Mouse (Mus musculus) CH12F3 (cell line): ENCODE results near the gene Gnb2.

Source experiments
- in situ Hi-C: fragments of 300-500 bp; cut with MboI; formaldehyde crosslinking; loops from 2 replicates; pipeline ENCODE4 v1.14.3; 2020; ENCODE audit warnings: low sequenced_read_pairs

Gene Gnb2

GRCm38 (mm10) chr5:137533117-137533827 lies at the start of gene Gnb2, which contains the start of gene Epo:
Gene Gnb2, minus strand, starts transcription at chr5:137533510.
Gene Epo, minus strand, starts transcription at chr5:137533242.
- in situ Hi-C loops = loop anchor here (25.0 kb wide), 1 partner anchor 229 kb away; no protein-coding TSS in a partner anchor

- in situ Hi-C loops = no loop called here
These were observed 49.4 kb upstream of the Gnb2 start for GRCm38 (mm10) chr5:137582702-137583101.

- in situ Hi-C loops = no loop called here
These were observed 46.9 kb upstream of the Gnb2 start for GRCm38 (mm10) chr5:137580246-137580645.

GRCm38 (mm10) chr5:137574470-137574901 lies 41.2 kb upstream of the Gnb2 start:
- in situ Hi-C loops = no loop called here

- in situ Hi-C loops = no loop called here
These were observed 37.6 kb upstream of the Gnb2 start for GRCm38 (mm10) chr5:137570691-137571586.

- in situ Hi-C loops = no loop called here
These were observed 36.9 kb upstream of the Gnb2 start for GRCm38 (mm10) chr5:137570181-137570580.

GRCm38 (mm10) chr5:137569665-137570064 lies 36.4 kb upstream of the Gnb2 start, which contains the start of gene Tfr2:
Gene Tfr2, plus strand, starts transcription at chr5:137569840.
- in situ Hi-C loops = no loop called here

- in situ Hi-C loops = no loop called here
These were observed 35.7 kb upstream of the Gnb2 start for GRCm38 (mm10) chr5:137569031-137569430.

GRCm38 (mm10) chr5:137568223-137568798 lies 35.0 kb upstream of the Gnb2 start:
- in situ Hi-C loops = no loop called here

GRCm38 (mm10) chr5:137566416-137566815 lies 33.1 kb upstream of the Gnb2 start:
- in situ Hi-C loops = no loop called here

GRCm38 (mm10) chr5:137565744-137566143 lies 32.4 kb upstream of the Gnb2 start:
- in situ Hi-C loops = no loop called here

GRCm38 (mm10) chr5:137562965-137563364 lies 29.7 kb upstream of the Gnb2 start:
- in situ Hi-C loops = no loop called here

GRCm38 (mm10) chr5:137561556-137561955 lies 28.2 kb upstream of the Gnb2 start:
- in situ Hi-C loops = no loop called here

GRCm38 (mm10) chr5:137553898-137554297 lies 20.6 kb upstream of the Gnb2 start:
- in situ Hi-C loops = no loop called here

- in situ Hi-C loops = no loop called here
These were observed 20.1 kb upstream of the Gnb2 start, which contains the start of gene Actl6b for GRCm38 (mm10) chr5:137553411-137553837. Gene Actl6b, plus strand, starts transcription at chr5:137553517.

- in situ Hi-C loops = no loop called here
These were observed 19.7 kb upstream of the Gnb2 start for GRCm38 (mm10) chr5:137553000-137553399.

GRCm38 (mm10) chr5:137551119-137551518 lies 17.8 kb upstream of the Gnb2 start:
- in situ Hi-C loops = no loop called here

GRCm38 (mm10) chr5:137549840-137550239 lies 16.5 kb upstream of the Gnb2 start:
- in situ Hi-C loops = loop anchor here (25.0 kb wide), 1 partner anchor 212 kb away; no protein-coding TSS in a partner anchor

- in situ Hi-C loops = loop anchor here (25.0 kb wide), 1 partner anchor 217 kb away; no protein-coding TSS in a partner anchor
These were observed 12.3 kb upstream of the Gnb2 start for GRCm38 (mm10) chr5:137545596-137545995.

- in situ Hi-C loops = loop anchor here (25.0 kb wide), 1 partner anchor 217 kb away; no protein-coding TSS in a partner anchor
These were observed 11.6 kb upstream of the Gnb2 start for GRCm38 (mm10) chr5:137544926-137545325.
